Mouse (Mus musculus): ENCODE data around the gene Cbarp.
A peak's percentile ranks its signal among the peaks of the same experiment; 100 is the strongest.

Gene Cbarp

GRCm38 (mm10) chr10:80140666-80141035 is at the start of gene Cbarp:
TSS of gene Cbarp (minus strand) at chr10:80140835.
- no peak for DNase-seq (ENCODE audit: low spot score)

- DNase-seq (ENCODE audit: low spot score) = peak; percentile 66
Measured at GRCm38 (mm10) chr10:80189999-80190398, 49.4 kb upstream of the Cbarp start.

GRCm38 (mm10) chr10:80188453-80189024 is 47.9 kb upstream of the Cbarp start:
- DNase-seq (ENCODE audit: low spot score) = no peak

GRCm38 (mm10) chr10:80187739-80188138 is 47.1 kb upstream of the Cbarp start:
- no peak for DNase-seq (ENCODE audit: low spot score)

GRCm38 (mm10) chr10:80186649-80187048 is 46.0 kb upstream of the Cbarp start:
- DNase-seq (ENCODE audit: low spot score) = no peak

GRCm38 (mm10) chr10:80182547-80182946 is 41.9 kb upstream of the Cbarp start:
- no peak for DNase-seq (ENCODE audit: low spot score)

- DNase-seq (ENCODE audit: low spot score) = no peak
Measured at GRCm38 (mm10) chr10:80180823-80181222, 40.2 kb upstream of the Cbarp start.

GRCm38 (mm10) chr10:80180288-80180687 is 39.7 kb upstream of the Cbarp start:
- no peak for DNase-seq (ENCODE audit: low spot score)

GRCm38 (mm10) chr10:80179068-80180051 is 38.7 kb upstream of the Cbarp start, which contains the start of gene Efna2:
TSS of gene Efna2 (plus strand) at chr10:80179482.
- peak; percentile 54 for DNase-seq (ENCODE audit: low spot score)

GRCm38 (mm10) chr10:80177441-80178279 is 37.0 kb upstream of the Cbarp start:
- no peak for DNase-seq (ENCODE audit: low spot score)

- no peak for DNase-seq (ENCODE audit: low spot score)
Measured at GRCm38 (mm10) chr10:80176270-80176834, 35.7 kb upstream of the Cbarp start.

- DNase-seq (ENCODE audit: low spot score) = peak; percentile 76
Measured at GRCm38 (mm10) chr10:80175536-80176269, 35.1 kb upstream of the Cbarp start.

GRCm38 (mm10) chr10:80174705-80175104 is 34.1 kb upstream of the Cbarp start:
- DNase-seq (ENCODE audit: low spot score) = peak; percentile 73

GRCm38 (mm10) chr10:80173955-80174640 is 33.5 kb upstream of the Cbarp start:
- DNase-seq (ENCODE audit: low spot score) = no peak

GRCm38 (mm10) chr10:80173358-80173757 is 32.7 kb upstream of the Cbarp start:
- DNase-seq (ENCODE audit: low spot score) = no peak

- peak; percentile 92 for DNase-seq (ENCODE audit: low spot score)
Measured at GRCm38 (mm10) chr10:80172527-80173292, 32.1 kb upstream of the Cbarp start, which contains the start of gene 1600002K03Rik. TSS of gene 1600002K03Rik (plus strand) at chr10:80172944.

- DNase-seq (ENCODE audit: low spot score) = no peak
Measured at GRCm38 (mm10) chr10:80171760-80172526, 31.3 kb upstream of the Cbarp start.

GRCm38 (mm10) chr10:80171252-80171651 is 30.6 kb upstream of the Cbarp start:
- no peak for DNase-seq (ENCODE audit: low spot score)

GRCm38 (mm10) chr10:80170601-80171021 is 30.0 kb upstream of the Cbarp start:
- DNase-seq (ENCODE audit: low spot score) = no peak

All from embryo, embryonic 10 days (tissue).